Mouse (Mus musculus): ENCODE data around the gene Gm21905.

Gene Gm21905

DNA sequence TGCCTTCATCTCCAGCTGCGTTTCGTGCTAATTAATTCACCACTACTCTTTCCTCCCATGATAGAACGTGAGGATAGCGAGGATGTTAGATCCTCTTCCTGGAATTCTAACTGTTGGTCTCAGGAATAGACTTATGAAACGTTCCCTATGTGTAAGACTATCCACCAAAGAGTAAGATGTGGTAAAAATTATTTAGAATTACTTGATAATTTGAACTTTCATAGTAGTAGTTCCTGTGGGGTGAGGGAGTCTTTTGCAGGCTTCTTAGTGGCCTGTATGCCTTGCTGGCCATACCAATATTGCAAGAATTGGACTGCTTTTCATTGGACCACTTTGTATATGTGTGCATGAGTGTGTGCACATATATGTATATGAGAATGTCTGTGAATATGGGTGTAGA is at the start of gene Gm21905:
TSS of gene Gm21905 (minus strand) at position 101 of the 400 bp plus-strand sequence.
- no peak for DNase-seq (ENCODE audit: low spot score in 2 of 2)

DNA sequence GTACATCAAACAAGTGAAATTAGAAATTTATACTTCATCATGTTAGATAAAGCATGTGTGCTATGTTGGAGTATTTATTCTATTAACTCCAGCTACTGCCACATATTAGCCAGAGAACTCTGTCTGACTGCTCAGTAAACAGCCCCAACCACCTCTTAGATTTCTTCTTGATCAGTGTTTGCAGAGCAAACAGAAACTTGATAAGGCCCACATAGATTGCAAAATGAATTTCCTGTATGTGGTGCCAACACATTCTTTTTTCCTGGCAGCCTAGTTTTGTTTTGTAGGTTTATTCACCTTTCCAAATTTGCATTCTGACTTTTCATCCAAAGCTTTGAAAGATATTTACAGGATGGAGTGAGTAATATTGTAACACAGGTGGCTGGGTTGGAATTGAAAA is 44.2 kb upstream of the Gm21905 start:
- no peak for DNase-seq (ENCODE audit: low spot score in 2 of 2)

DNA sequence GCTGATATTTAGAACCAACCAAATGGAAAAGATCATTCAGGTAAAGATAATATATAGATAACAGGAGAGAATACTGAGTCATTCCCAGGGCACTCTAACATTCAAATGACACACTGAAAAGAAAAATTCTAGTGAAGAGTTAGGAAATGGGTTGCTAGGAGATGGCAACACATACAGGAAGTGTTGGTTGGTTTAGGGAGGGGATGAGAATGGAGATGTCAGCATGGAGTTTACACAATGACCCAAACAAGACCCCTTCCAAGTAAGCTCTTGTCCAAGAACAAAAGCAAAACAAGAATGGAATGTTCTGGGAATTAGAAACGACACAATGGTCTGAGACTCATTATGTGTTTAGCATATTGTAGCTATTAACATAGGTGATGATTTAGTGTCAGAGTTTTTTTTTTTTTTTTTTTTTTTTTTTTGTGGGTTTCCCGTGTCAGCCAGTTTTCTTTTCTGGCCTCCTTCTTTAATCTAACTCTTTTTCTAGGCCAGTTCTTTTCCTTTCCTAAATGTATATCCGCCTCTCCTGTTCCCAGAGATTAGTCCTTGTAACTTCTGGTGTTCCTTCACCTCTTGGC is 35.8 kb upstream of the Gm21905 start:
- DNase-seq (ENCODE audit: low spot score in 2 of 2) = no peak

DNA sequence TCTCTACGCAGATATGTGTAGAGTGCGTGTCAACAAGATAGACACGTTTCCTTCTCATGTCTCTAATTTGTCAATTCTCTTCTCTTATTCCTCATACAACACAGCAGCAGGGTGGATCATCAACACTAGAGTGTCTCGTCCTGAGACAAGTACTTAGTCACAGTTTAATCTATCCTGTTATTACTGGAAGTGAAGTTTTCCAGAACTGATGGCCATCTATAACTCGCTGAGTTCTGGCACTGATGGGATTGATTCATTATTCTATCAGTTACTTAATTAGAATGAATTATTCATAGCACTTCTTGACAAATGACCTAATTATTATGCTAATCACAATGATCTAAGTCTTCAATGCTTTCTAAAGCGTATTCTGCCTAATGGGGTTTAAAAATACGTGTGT is 23.3 kb upstream of the Gm21905 start:
- no peak for DNase-seq (ENCODE audit: low spot score in 2 of 2)

DNA sequence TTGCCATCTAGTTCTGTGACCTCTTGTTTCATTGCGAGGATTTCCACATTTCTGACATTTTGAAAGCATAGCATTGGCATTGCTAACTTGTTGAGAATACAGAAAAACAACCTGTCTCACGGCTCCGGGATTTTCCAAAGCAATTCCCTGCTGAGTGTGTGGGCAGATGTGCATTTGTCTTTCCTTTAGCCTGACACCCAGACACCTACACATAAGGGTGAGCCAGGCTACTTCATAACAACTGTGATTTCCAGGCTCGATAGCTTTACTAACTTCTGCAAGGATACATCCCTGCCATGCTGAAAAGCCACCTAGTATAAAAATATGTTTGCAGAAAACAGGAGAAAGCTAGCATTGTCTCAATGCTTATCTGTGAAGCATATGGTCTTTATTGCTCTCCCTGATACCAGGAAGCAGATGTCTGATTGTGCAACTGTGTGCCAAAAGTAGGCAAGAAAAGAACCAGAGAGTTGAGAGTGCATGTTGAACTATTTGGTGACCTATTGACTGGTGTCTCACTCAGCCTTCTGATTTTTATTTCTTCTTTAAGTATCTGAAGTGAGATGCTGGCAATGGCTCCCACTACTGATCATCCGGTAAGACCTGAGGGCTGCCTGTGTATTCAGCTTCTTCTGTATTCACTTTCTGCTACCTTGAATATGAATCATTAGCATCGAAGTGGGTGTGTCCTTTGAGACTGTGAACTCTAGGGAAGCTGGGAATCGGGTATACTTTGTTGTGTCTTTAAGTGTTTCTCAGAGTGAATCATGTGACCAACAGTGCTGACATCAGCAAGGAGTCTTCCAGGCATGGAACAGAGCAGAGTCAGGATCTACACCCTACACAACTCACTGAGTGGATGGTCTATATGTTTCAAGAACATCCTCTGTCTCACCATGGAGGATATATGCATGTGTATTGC is 15.7 kb upstream of the Gm21905 start:
- no peak for DNase-seq (ENCODE audit: low spot score in 2 of 2)

DNA sequence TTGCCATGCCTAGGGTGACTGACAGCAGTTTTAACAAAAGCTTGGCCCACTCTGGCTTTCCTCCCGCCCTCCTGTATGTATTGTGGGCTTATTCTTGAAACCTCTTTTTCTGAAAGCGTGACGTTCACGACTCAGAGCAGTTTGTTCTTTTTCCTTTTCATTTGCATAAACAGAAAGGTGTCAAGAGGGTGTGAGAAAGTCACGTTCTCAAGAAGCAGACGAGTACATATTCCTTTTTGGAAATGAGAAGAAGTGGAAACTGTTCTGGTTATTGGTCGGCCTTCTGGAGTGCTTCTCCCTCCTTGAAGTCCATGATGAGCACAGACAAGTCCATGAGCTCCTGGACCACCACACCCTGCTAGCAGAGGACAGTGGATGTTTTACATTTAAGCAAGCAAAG is 9.3 kb upstream of the Gm21905 start:
- DNase-seq (ENCODE audit: low spot score in 2 of 2) = no peak

DNA sequence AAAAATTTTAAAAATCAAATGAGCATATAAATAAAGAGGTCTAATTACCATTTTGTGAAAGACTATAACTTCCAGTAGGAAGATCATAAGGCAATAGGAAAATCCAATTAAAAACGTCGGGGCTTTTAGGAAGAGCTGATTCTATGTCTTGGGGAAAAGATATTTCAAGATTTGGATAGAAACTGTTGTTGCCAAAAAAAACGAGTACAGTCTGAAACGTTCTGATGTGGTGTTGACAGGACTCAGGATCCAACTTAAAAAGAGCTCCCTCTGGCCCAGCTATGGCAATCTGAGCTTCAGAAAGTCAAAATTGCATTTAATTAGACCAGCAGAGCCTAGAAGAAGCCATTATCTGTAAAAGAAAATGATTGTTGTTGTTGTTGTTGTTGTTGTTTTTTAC is 7.9 kb upstream of the Gm21905 start:
- DNase-seq (ENCODE audit: low spot score in 2 of 2) = no peak

DNA sequence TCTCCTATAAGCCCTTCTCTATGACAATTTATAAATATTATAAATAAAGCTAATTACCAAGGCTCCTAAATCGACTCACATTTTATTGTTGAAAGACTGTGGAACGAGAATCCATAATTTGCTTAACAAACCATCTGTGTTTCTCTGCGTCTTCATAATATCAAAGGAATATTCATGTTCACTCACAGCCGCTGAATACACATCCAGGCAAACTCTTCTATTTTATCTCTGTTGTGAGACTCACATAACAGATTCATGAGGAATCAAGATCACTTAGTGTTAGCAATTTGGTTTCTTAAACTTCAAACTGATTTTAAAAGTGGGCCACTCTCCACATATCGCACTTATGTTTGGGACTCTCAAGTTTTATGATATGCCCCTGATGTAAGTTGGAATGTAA is 1.9 kb upstream of the Gm21905 start:
- no peak for DNase-seq (ENCODE audit: low spot score in 2 of 2)

DNA sequence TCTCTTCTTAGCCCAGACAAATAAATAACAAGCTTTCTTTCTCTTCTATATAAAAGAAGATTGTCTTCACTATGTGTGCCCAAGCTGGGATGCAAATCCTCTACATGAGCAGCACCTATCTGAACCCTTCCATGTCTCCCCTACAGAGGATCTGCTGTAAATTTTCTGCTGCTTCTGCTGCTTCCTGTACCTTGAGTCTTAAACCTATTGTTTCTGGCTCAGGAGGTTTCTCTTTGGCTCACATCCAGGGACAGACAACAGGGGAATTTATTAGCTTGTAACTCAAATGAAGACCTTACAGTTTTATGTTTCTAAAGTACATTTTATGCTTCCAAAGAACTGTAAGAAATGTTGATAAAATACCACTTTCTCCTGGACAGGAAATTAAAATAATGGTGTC is 785 bp upstream of the Gm21905 start:
- DNase-seq (ENCODE audit: low spot score in 2 of 2) = no peak

DNA sequence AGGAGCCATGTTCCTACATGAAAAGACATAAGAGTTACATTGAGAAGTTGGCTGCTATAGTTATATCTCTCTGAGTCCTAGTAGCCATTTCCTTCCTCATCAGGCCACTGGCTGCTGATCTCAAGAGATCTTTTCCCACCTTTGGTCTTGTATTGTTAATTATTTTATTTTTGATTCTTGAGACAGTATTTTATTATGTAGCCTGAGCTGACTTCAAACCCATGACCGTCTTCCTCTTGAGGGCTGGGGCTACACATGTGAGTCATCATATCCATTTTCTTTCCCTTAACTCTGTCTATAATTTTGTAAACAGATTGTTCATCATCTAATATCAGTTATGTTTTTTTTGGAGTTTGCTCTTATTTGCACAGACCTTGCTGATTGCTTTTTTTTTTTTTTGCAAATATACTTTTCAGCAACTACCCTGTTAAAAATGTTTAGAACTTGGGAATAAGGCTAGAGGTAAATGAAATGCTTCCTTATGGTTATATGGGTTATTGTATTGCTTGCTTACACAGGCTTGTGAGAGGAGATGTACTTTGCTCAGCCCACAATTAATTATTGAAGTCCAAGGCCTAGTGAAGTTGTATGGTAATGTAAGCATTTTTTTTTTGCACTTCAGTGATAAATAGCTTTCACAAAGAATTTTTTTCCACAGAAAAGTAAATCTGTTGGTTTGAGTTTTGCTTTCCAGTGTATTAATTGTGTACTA is 2.0 kb downstream of the Gm21905 start:
- no peak for DNase-seq (ENCODE audit: low spot score in 2 of 2)

DNA sequence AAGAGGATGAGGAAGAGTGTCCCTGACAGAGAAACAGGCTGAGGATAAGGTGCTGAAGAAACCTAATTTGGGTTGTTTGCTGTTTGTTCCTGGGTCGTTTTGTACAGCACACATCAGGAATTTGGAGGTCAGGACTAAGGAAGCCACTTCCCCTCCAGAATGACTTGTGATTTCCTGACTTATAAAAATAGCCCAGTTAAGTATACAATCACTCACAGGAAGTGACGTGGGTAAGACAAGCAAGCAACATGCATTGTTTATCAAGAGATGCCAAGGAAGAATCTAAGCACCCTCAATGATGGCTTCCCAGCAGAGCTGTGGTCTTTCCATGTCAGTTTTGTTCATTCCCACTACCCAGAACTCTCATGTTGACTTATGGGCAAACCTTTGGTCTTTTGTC is 3.0 kb downstream of the Gm21905 start:
- no peak for DNase-seq (ENCODE audit: low spot score in 2 of 2)

DNA sequence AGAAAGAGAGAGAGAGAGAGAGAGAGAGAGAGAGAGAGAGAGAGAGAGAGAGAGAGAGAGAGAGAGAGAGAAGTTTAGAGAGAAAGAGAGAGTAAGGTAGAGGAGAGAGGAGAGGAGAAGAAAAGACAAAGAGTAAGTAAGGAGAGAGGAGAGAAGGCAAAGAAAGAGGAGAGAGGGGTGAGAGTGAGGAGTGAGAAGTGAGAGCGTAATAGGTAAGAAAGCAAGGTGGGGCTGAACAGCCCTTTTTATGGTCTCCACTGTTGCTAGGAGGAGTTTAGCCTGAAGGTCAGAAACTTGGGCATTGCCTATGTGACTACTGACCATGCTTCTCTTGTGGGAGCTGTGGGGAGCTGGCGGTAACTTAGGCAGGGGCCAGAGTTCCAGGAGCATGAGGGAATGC is 4.9 kb downstream of the Gm21905 start, which contains the start of gene Gm5108:
TSS of gene Gm5108 (plus strand) at position 301 of the 400 bp plus-strand sequence.
- DNase-seq (ENCODE audit: low spot score in 2 of 2) = no peak

DNA sequence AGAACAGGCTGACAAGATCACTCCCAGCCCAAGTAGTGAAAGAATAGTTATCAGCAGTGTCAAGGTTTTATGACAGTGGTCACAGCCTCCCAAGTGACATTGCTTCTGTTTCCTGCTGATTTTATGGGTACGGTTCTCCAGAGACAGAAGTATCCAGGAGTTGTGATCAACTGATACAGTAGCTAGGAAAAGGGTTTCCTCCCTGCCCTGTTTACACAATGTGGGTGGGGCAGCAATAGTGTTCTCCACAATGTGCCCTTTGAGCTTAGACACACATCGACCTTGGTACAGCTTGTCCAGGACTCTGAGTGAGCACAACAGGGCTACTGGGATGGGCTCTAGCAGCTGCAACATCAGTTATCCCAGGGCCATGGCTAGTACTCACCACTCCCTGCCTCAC is 14.6 kb downstream of the Gm21905 start:
- no peak for DNase-seq (ENCODE audit: low spot score in 2 of 2)

DNA sequence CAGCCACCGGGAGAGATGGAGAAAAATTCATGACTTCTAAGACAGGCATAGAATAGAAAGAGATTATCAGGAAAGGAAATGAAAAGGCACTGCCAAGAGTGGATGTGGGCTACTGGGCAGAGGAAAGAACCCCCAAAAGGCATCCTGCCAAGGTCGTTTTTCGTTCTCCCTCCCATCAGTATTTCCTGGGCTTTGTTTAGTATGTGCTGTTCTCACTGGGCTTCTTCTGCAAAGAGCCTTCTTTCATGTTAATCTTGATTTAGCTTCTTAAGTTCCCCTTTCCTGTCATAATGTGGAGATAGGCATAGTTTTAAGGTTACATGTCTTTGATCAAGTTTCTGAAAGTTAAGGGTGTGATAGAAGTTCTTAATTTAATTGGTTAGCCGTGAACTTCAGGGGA is 15.6 kb downstream of the Gm21905 start:
- DNase-seq (ENCODE audit: low spot score in 2 of 2) = no peak

DNA sequence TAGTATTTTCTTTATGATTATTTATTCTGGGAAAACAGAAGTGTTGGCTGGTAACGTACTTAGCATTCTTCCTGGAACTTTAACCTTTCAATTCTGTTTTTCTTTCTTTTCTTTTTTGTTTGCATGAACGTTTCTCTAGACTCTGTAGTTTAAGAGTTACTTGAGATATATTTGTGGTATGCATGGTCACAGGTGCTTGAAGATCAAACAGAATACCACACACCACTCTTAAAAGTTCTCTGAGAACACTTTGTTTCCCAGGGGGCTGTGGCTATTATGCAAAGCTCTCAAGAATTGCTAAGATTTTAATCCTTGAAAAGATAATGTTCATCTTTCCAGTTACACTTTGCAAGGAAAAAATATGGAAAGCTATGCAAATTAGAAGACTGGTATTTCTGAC is 41.7 kb downstream of the Gm21905 start:
- no peak for DNase-seq (ENCODE audit: low spot score in 2 of 2)

DNA sequence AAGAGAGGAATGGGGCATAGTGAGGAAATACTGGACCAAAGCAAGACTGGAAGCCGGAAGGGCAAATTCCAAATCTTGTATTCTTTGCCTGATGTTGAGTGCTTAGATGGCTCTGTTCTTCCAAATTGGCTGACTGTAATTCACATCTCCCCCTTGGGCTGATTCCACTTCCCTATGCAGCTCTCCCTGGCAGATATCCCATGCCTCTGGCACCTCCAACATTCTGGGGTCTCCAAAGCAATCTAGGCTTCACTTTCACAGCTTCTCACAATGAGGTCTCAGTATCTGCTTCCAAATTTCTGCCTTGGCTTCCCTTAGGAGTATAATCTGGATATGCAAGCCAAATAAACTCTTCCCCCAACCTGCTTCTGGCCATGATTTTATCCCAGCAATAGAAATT is 47.3 kb downstream of the Gm21905 start:
- no peak for DNase-seq (ENCODE audit: low spot score in 2 of 2)

DNA sequence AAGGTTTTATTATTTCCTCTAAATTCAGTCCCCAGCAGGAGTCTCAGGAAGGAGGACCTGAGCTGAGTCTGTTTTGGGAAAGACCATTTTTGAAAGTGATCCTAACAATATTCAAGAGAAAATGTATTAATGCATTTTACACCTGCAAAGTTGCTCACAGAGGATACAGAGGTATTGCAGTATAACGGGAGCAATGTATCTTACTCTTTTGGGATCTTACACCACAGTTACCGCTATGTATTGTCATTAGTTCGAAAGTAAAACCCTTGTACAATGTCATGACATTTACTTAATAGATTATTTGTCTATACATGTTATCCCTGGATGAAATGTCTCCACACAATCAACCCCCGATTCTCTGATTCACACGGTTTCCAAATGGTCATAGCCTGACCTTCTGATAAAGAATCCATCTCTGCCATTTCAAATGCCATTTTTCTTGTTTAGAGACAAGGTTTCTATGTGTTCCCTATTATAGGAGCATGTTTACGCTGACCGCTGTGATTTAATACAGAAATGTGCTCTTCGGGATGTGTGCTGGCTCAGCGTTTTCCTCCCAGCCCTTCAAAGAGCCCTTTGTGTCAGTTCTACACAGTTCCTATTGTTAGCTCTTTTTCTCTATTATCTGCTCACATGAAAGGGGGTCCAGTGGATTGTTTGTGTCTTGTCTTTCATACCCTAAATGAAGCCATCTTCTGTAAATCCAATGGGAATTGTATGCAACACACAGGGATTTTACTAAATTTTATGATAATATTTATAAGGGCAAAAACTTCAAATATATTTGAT is 61.6 kb downstream of the Gm21905 start:
- no peak for DNase-seq (ENCODE audit: low spot score in 2 of 2)

DNA sequence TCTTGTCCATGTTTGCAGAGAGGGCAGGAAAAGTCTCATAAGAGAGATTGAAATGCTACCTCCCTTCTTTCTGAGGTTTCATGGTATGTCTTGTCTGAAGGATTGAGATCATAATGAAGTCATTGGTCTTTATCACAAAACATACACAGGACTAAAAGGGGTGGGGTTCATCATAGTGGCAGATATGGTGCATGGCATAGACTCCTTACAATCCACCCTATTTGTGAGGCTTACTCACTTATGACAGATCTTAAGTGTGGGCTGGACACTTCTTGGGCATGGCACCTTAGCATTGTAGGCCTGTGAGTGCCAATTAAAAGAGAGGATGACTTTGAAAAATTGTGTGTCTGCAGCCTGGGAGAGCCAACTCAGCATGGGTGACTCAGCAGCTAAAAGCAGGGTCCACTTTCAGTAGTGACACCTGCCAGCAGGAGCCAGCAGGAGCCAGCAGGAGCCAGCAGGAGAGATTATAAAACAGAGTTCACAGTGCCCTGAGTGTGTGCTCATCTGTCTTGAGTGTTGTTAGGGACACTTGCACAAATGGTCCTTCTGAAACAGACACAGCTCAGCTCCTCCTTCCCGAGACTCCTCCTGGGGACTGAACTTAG is 62.6 kb downstream of the Gm21905 start:
- DNase-seq (ENCODE audit: low spot score in 2 of 2) = no peak
